Mouse (Mus musculus): ENCODE results near the gene Slc32a1.

DNA sequence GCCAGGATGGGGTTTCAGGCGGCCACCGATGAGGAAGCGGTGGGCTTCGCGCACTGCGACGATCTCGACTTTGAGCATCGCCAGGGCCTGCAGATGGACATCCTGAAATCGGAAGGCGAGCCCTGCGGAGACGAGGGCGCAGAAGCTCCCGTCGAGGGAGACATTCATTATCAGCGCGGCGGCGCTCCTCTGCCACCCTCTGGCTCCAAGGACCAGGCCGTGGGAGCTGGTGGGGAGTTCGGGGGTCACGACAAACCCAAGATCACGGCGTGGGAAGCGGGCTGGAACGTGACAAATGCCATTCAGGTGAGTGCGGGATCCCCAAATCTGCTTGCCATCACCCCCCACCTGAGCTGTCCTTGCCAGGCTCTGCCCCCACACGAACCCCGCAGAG is 756 bp downstream of the Slc32a1 start:
- TF ChIP-seq CTCF (IDR thresholded peaks at IDR 0.05; ENCODE audit: low read depth), result no peak
- no peak for TF ChIP-seq EP300 (IDR thresholded peaks at IDR 0.05; ENCODE audit: low read depth)
